Mouse (Mus musculus) kidney, adult 8-10 months (tissue): ENCODE measurements around the gene Gstp1.

ENCODE experiments used
- DNase-seq, 2 experiments: peaks; one replicate each; pipeline ENCODE4 v3.0.0; 2022

Gstp1 gene

DNA sequence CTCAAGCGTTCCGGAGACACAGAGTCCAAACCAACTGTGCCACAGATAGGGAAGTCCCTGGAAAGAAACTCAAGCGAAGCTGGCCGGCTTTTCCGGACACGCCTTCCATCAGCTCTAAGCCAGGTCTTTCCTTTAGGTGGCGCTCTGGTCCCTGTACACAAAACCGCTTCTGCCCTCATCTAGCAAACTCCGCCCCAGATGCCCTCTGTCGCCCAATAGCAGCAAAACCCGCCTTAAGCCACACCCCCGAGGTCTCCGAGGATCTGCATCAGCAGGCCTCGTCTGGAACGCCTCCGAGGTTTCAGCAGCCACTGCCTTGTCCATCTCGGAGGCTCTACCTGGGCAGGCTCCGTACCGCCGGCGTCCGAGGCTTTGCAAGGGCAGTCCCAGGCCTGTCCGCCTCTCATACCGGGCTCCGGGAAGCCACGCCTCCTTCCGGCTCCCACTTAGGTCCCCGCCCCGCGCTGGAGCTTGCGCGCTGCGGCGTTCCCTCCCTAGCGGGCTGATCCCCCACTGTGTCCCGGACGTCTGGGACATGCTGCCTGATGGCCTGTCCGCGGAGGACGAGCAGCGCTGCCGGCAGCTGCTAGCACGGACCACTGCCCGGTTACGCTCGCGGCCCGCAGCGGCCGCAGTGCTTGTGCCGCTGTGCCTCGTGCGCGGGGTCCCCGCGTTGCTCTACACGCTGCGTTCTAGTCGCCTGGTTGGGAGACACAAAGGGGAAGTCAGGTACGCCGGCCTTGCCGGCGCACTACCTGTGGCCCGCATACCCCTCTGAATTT, 37.5 kb downstream of the Gstp1 start, which contains the start of the genes Nudt8 and Gm49405:
Gene Nudt8, plus strand, starts transcription at position 462 of the 782 bp plus-strand sequence.
Gene Gm49405, plus strand, starts transcription at position 508 of the 782 bp plus-strand sequence.
- DNase-seq = peak; percentile 98

DNA sequence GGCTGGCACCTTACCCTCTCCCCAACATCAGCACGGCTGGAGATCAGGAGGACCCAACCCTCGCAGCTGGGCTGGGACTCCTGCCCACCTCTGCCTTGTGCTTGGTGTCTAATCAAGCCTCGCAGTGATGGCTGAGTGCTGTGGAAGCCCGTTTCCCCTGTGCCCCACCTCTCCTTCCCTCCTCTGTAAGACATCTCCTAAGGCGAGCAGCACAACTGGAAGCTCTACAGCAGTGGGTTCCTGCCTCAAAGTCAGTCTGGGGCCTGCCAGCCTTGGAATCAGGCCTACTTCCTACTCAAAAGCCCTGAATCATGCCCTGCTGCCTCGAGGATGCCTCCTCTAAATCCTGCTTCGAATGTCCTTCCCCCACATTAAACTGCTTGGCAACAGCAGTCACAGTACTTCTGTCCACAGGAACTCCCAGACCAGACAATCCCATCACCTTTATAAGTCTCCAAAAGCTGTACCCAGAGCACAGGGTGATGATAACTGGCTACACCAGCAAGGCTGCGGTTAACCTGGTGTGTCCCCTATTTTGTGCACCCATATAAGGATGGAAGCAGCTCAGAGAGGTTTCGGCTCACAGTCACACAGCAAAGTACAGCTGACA, 38.6 kb downstream of the Gstp1 start:
- no peak for DNase-seq

DNA sequence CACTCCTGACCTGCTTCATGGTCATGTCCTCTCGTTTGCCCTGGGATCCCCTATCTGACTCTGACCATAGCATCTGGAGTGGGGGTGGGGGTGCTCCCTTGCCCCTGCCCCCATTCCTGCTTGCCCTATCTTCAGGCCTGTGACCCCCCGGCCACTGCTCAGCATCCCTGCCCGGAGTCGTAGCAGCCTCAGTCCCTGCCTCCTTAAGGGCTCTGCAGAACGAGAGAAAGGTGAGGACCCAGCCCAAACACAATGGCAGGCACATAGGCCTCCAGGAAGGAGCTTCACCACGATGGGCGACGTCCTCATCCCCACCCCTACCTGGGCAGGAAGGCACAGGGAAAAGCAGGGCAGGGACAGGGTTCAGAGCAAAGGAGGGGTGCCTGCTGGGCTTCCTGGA, 39.5 kb downstream of the Gstp1 start:
- no peak for DNase-seq

DNA sequence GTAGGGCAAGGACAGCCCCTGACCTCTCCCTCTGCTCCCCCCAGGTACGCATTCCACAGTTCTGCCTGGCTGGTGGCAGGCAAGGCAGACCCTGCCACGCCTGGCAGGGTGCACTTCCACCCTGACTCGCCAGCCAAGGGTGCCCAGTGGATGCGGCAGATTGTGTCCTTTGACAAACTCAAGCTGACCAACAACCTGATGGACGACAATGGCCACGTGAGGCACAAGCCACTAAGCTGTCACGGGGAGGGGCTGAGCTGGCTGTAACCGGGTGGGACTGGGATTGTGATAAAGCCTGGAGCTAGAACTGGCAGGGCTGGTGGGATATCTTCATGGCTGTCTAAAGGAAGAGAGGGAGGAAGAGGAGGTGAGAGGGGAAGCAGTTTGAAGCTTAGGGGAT, 40.6 kb downstream of the Gstp1 start:
- DNase-seq = no peak

DNA sequence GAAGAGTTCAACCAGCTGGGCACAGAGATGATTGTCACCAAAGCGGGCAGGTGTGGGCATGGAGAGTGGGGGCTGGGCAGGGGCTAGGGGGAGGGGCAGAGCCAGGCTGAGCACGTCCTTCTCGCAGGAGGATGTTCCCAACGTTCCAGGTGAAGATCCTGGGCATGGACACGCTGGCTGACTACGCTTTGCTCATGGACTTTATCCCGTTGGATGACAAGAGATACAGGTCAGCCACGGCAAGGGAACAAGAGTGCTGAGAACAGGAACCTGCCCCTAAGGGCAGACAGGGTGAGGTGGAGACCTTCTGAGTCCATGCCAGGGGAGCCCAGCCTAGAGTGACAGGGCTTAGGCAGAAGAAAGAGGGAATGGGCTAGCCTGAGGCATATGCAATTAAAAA, 41.0 kb downstream of the Gstp1 start:
- peak in 1 of 2 experiments; percentile 59 for DNase-seq

DNA sequence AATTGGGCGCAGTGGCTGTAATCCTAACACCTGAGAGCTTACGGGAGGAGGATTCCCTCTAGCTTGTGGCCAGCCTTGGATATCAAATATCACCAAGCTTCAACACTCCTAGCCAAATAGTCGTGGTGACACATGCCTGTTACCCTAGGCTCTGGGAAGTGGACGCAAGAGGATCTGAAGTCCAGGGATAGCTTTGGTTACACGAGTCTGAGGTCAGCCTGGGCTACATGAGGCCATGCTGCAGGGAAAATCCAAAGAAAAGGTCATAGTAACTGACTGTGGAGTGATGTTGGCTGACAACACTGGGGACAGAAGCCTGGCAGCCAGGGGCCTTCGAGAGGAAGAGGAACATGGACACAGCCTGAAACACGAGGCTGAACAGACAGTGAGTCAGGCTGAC, 41.7 kb downstream of the Gstp1 start:
- no peak for DNase-seq

DNA sequence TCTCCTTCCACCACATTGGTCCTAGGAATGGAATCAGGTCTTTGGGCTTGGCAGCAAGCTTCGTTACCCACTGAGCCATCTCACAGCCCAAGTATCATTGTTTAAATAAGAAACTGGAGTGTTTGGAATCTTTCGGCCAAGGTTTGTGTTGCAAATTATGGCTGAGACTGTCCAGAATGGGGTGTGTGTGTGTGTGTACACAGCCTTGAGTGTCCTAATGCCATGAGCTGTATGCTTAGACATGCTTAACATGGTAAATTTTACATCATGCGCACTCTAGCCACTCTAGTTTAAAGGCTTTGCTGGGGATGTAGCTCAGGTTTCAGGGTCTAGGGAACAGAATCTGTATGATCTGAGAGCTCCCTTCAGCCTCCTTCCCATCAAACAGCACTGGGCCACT, 42.3 kb downstream of the Gstp1 start:
- no peak for DNase-seq

DNA sequence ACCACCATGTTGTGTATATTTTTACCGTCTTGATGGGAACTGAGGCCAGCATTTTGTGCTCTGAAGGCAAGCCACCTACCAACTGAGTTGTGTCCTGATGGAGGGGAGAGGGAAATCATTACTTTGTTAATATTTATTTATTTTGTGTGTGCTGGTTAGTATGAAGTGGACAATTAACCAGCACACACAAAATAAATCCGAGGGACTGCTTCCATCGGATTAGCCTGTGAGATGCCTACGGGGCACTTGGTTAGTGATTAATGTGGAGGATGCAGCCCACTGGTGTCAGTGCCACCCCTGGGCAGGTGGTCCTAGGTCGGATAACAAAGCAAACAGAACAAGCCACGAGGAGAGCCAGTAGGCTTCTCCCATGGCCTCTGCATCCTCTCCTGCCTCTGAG, 42.9 kb downstream of the Gstp1 start:
- DNase-seq = peak in 1 of 2 experiments; percentile 42

DNA sequence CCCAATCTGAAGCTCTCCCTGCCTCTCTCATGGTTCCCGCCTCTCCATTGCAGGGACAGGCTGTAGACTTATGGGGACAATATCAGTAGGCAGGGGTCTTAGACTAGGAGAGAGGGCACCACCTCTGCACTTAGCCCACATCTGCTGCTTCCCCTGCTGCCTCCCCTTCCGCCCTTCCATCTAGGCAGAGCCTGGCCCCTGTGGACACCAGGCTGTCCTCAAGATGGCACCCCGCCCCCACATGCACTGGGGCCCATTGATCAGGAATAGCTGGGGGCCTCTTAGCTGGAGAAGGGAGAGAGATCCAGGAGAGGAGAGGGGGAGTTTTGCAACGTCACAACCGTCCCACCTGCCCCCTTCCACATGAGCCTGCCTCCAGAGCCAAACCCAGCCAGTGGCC, 45.4 kb downstream of the Gstp1 start, which contains the start of gene Tbx10:
Gene Tbx10, plus strand, starts transcription at position 337 of the 400 bp plus-strand sequence.
- DNase-seq = peak in 1 of 2 experiments; percentile 51

DNA sequence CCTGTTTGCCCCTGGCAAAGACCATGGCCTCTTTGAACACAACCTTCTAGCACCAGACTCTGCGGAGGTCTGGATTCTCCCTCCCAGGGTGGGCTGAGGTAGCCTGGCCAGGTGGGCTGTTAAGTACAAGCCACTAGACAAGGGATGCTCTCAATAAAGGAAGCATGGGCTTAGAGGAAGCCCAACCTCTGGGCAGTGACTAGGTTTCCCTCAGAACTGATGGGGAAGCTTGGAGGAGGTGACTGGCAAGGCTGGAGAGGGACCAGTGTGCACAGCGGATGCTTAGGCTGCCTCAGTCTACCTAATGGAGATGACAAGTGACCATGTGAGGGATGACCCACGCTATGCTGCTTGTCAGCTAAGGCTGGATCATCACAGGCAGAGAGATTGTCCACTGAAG, 45.8 kb downstream of the Gstp1 start:
- peak in 1 of 2 experiments; percentile 48 for DNase-seq

DNA sequence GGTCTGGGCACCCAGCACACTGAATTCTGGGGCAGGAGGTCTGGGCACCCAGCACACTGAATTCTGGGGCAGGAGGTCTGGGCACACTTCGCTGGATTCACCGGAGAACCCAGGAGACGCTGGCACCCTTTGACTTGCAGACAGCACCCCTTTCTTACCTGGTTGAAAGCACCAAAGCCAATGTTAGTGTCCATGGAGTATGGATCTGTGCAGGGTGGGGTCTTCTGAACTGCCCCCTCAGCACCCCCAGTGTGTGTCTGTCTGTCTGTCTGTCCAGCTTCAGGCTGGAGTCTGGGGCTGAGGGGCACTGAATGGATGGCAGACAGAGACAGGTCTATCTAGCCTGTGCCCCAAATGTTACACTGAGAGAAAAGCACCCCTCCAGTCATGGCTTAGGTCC, 46.2 kb downstream of the Gstp1 start:
- DNase-seq = no peak

DNA sequence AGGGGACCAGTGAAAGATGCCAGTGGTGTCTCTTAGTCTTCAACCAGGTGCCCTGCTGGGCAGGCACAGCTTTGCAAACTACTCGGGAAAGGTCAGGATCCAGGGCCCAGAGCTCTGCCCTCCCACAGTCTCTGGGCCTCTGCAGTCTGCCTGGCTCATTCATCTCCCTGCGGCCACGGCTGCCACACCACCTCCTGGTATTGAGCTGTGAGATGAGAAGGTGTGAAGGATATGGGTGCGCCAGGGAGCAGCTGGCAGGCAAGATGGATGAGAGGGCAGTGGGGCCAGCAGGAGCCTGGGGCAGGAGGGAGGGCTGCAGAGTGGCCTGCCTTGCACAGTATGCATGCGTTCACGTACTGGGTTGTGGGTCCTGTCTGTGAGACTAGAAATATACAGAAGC, 47.0 kb downstream of the Gstp1 start:
- DNase-seq = no peak

DNA sequence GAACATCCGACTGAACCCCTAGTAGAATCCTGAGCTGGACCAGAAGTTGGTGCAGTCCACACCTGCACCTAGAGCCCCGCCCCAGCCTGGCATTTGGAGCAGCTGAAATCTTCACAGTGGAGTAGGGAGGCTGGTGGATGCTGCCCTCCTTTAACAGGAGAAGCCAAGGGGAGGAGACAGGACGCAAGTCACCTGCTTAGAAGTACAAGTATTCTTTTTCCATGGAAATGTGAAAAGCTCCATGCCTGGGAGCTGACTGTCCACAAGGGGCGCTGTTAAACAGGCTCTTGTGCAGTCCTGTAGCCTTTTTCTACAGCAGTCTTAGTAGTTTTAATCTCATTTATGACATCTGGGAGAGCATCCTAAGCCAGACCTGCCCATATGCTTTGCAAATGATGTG, 49.0 kb downstream of the Gstp1 start:
- peak in 1 of 2 experiments; percentile 49 for DNase-seq

DNA sequence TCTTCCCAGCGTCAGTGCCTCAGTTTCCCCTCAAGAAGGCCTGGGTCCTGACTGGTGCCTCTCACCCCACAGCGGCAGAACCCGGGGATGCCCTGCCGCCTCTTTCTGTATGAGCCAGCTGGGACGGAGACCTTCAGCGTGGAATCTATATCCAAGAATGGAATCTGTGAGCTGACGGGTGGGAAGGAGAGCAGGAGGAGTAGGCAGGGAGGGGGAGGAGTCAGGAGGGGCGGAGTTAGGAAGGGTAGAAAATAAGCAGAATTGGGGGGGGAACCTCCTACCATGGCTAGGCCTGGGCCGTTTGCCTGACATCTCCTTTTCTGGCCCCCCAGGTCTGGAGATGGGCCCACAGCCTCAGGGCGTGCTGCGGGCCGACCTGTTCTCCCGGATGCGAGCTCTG, 49.7 kb downstream of the Gstp1 start:
- DNase-seq = peak in 1 of 2 experiments; percentile 50

DNA sequence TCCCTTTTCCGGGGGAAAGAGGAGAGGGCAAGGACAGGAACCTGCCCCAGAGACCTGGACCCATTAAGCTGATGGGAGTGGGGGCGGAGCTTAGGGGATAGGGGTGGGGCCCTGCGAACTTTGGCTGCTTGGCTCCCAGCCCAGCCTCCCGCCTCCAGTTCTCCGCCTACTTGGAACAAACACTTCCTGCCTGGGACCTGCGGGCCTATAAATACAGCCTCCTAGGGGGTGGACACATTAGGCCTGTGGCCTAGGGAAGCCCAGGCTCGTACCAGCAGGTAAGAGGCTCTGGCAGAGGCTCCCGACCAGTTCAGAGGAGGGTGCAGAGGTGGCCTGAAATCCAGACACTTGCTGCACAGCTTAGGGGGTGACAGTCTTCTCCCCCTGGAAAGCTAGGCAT, 51.5 kb downstream of the Gstp1 start, which contains the start of gene Acy3:
Gene Acy3, plus strand, starts transcription at position 237 of the 400 bp plus-strand sequence.
- DNase-seq = peak; percentile 97 to 98
